Mouse (Mus musculus): ENCODE measurements around the gene Ppp6r3.

Ppp6r3 gene

GRCm38 (mm10) chr19:3529781-3530180 is 45.8 kb downstream of the Ppp6r3 start:
- peaks cover 73% of the 10 kb centered on the region for H3K4me1 ChIP-seq (replicated peaks; ENCODE audit: low read depth, low read length)
- H3K27me3 ChIP-seq (ENCODE audit: insufficient read depth, low read length), result no peaks in the 10 kb centered on the region
- H3K4me3 ChIP-seq (replicated peaks; ENCODE audit: low read length), result no peak overlapping the region
- H3K36me3 ChIP-seq (ENCODE audit: insufficient read depth, low read length), result peaks cover 47% of the 10 kb centered on the region
- no peaks in the 10 kb centered on the region for H3K9me3 ChIP-seq (ENCODE audit: low read length)
- no peak for TF ChIP-seq POU5F1 (IDR thresholded peaks at IDR 0.05; ENCODE audit: borderline replicate concordance, low read length)
- no peak for TF ChIP-seq CTCF (conservative IDR thresholded peaks at IDR 0.05; ENCODE audit: low read length)
- no peak for TF ChIP-seq NANOG (IDR thresholded peaks at IDR 0.05; ENCODE audit: borderline replicate concordance, low read length)

- no peak for TF ChIP-seq POU5F1 (IDR thresholded peaks at IDR 0.05; ENCODE audit: borderline replicate concordance, low read length)
- no peak for TF ChIP-seq NANOG (IDR thresholded peaks at IDR 0.05; ENCODE audit: borderline replicate concordance, low read length)
- no peak for TF ChIP-seq CTCF (conservative IDR thresholded peaks at IDR 0.05; ENCODE audit: low read length)
- Histone ChIP-seq H3K36me3 (ENCODE audit: insufficient read depth, low read length) (peaks cover 50% of the 10 kb centered on the region), H3K9me3 (ENCODE audit: low read length) (no peaks in the 10 kb centered on the region), H3K27me3 (ENCODE audit: insufficient read depth, low read length) (no peaks in the 10 kb centered on the region), H3K4me3 (replicated peaks; ENCODE audit: low read length) (no peak overlapping the region), H3K4me1 (replicated peaks; ENCODE audit: low read depth, low read length) (peaks cover 71% of the 10 kb centered on the region)
Observed at GRCm38 (mm10) chr19:3528646-3529045, 46.9 kb downstream of the Ppp6r3 start.

- Histone ChIP-seq H3K9me3 (ENCODE audit: low read length) (no peaks in the 10 kb centered on the region), H3K27me3 (ENCODE audit: insufficient read depth, low read length) (no peaks in the 10 kb centered on the region), H3K4me3 (replicated peaks; ENCODE audit: low read length) (no peak overlapping the region), H3K36me3 (ENCODE audit: insufficient read depth, low read length) (peaks cover 61% of the 10 kb centered on the region), H3K4me1 (replicated peaks; ENCODE audit: low read depth, low read length) (peaks cover 69% of the 10 kb centered on the region)
- TF ChIP-seq NANOG (IDR thresholded peaks at IDR 0.05; ENCODE audit: borderline replicate concordance, low read length), result no peak
- TF ChIP-seq POU5F1 (IDR thresholded peaks at IDR 0.05; ENCODE audit: borderline replicate concordance, low read length), result no peak
- no peak for TF ChIP-seq CTCF (conservative IDR thresholded peaks at IDR 0.05; ENCODE audit: low read length)
Observed at GRCm38 (mm10) chr19:3527531-3527930, 48.0 kb downstream of the Ppp6r3 start.

- no peak for TF ChIP-seq NANOG (IDR thresholded peaks at IDR 0.05; ENCODE audit: borderline replicate concordance, low read length)
- TF ChIP-seq POU5F1 (IDR thresholded peaks at IDR 0.05; ENCODE audit: borderline replicate concordance, low read length), result no peak
- TF ChIP-seq CTCF (conservative IDR thresholded peaks at IDR 0.05; ENCODE audit: low read length), result no peak
- Histone ChIP-seq H3K9me3 (ENCODE audit: low read length) (no peaks in the 10 kb centered on the region), H3K27me3 (ENCODE audit: insufficient read depth, low read length) (no peaks in the 10 kb centered on the region), H3K36me3 (ENCODE audit: insufficient read depth, low read length) (peaks cover 96% of the 10 kb centered on the region), H3K4me3 (replicated peaks; ENCODE audit: low read length) (no peak overlapping the region), H3K4me1 (replicated peaks; ENCODE audit: low read depth, low read length) (peaks cover 10% of the 10 kb centered on the region)
Observed at GRCm38 (mm10) chr19:3519471-3520169, 55.9 kb downstream of the Ppp6r3 start.

GRCm38 (mm10) chr19:3497216-3497615 is 78.3 kb downstream of the Ppp6r3 start:
- Histone ChIP-seq H3K27me3 (ENCODE audit: insufficient read depth, low read length) (no peaks in the 10 kb centered on the region), H3K4me3 (replicated peaks; ENCODE audit: low read length) (no peak overlapping the region), H3K9me3 (ENCODE audit: low read length) (no peaks in the 10 kb centered on the region), H3K36me3 (ENCODE audit: insufficient read depth, low read length) (peaks cover 95% of the 10 kb centered on the region), H3K4me1 (replicated peaks; ENCODE audit: low read depth, low read length) (no peaks in the 10 kb centered on the region)
- TF ChIP-seq CTCF (conservative IDR thresholded peaks at IDR 0.05; ENCODE audit: low read length), result peak; percentile 25; the same call in 1 of the 2 replicates
- TF ChIP-seq POU5F1 (IDR thresholded peaks at IDR 0.05; ENCODE audit: borderline replicate concordance, low read length), result no peak

- Histone ChIP-seq H3K4me3 (replicated peaks; ENCODE audit: low read length) (no peak overlapping the region), H3K36me3 (ENCODE audit: insufficient read depth, low read length) (peaks cover 98% of the 10 kb centered on the region), H3K4me1 (replicated peaks; ENCODE audit: low read depth, low read length) (no peaks in the 10 kb centered on the region; the same call in 1 of the 2 replicates), H3K9me3 (ENCODE audit: low read length) (no peaks in the 10 kb centered on the region), H3K27me3 (ENCODE audit: insufficient read depth, low read length) (no peaks in the 10 kb centered on the region)
- no peak for TF ChIP-seq NANOG (IDR thresholded peaks at IDR 0.05; ENCODE audit: borderline replicate concordance, low read length)
Observed at GRCm38 (mm10) chr19:3489826-3490225, 85.7 kb downstream of the Ppp6r3 start.

- Histone ChIP-seq H3K4me1 (replicated peaks; ENCODE audit: low read depth, low read length) (no peaks in the 10 kb centered on the region), H3K4me3 (replicated peaks; ENCODE audit: low read length) (no peak overlapping the region), H3K27me3 (ENCODE audit: insufficient read depth, low read length) (no peaks in the 10 kb centered on the region), H3K9me3 (ENCODE audit: low read length) (no peaks in the 10 kb centered on the region), H3K36me3 (ENCODE audit: insufficient read depth, low read length) (peaks cover 96% of the 10 kb centered on the region)
- TF ChIP-seq CTCF (conservative IDR thresholded peaks at IDR 0.05; ENCODE audit: low read length) (no peak), NANOG (IDR thresholded peaks at IDR 0.05; ENCODE audit: borderline replicate concordance, low read length) (no peak), POU5F1 (IDR thresholded peaks at IDR 0.05; ENCODE audit: borderline replicate concordance, low read length) (no peak)
Observed at GRCm38 (mm10) chr19:3482831-3483230, 92.7 kb downstream of the Ppp6r3 start.

- Histone ChIP-seq H3K36me3 (ENCODE audit: insufficient read depth, low read length) (peaks cover 95% of the 10 kb centered on the region), H3K27me3 (ENCODE audit: insufficient read depth, low read length) (no peaks in the 10 kb centered on the region), H3K4me3 (replicated peaks; ENCODE audit: low read length) (no peak overlapping the region), H3K9me3 (ENCODE audit: low read length) (no peaks in the 10 kb centered on the region), H3K4me1 (replicated peaks; ENCODE audit: low read depth, low read length) (no peaks in the 10 kb centered on the region)
- TF ChIP-seq CTCF (conservative IDR thresholded peaks at IDR 0.05; ENCODE audit: low read length) (no peak), POU5F1 (IDR thresholded peaks at IDR 0.05; ENCODE audit: borderline replicate concordance, low read length) (no peak), NANOG (IDR thresholded peaks at IDR 0.05; ENCODE audit: borderline replicate concordance, low read length) (no peak)
Observed at GRCm38 (mm10) chr19:3480101-3480500, 95.4 kb downstream of the Ppp6r3 start.

GRCm38 (mm10) chr19:3476996-3477395 is 98.6 kb downstream of the Ppp6r3 start:
- H3K4me1 ChIP-seq (replicated peaks; ENCODE audit: low read depth, low read length), result no peaks in the 10 kb centered on the region
- H3K27me3 ChIP-seq (ENCODE audit: insufficient read depth, low read length), result no peaks in the 10 kb centered on the region
- peaks cover 94% of the 10 kb centered on the region for H3K36me3 ChIP-seq (ENCODE audit: insufficient read depth, low read length)
- H3K9me3 ChIP-seq (ENCODE audit: low read length), result no peaks in the 10 kb centered on the region
- TF ChIP-seq POU5F1 (IDR thresholded peaks at IDR 0.05; ENCODE audit: borderline replicate concordance, low read length) (no peak), CTCF (conservative IDR thresholded peaks at IDR 0.05; ENCODE audit: low read length) (no peak), NANOG (IDR thresholded peaks at IDR 0.05; ENCODE audit: borderline replicate concordance, low read length) (no peak)
- H3K4me3 ChIP-seq (replicated peaks; ENCODE audit: low read length), result no peak overlapping the region

All from E14TG2a.4 (cell line).